Mouse (Mus musculus) left cerebral cortex, postnatal 36 days (tissue): ENCODE results near the gene Gm30191. TPM values are rescaled to one million over a fixed set of nuclear protein-coding genes. Genes with fewer than 3 reads are reported as not detected.
A peak's percentile ranks its signal among the peaks of the same experiment; 100 is the strongest.

Source experiments
- DNase-seq, 2 experiments: peaks; one replicate each; pipeline ENCODE4 v3.0.0; 2021 to 2022; ENCODE audit warnings: low spot score in 2 of 2, mixed read lengths in 1 of 2
- intact Hi-C: fragments of 180-260 bp; cut with DNase I; formaldehyde crosslinking; loops from one replicate; pipeline ENCODE4 v1.15.1; 2025
- total RNA-seq, 2 experiments: library from RNA; stranded (reverse); gene quantifications; 2 replicates each; pipeline ENCODE4 v1.2.3; 2021

Gene Gm30191
- total RNA-seq = not detected

DNA sequence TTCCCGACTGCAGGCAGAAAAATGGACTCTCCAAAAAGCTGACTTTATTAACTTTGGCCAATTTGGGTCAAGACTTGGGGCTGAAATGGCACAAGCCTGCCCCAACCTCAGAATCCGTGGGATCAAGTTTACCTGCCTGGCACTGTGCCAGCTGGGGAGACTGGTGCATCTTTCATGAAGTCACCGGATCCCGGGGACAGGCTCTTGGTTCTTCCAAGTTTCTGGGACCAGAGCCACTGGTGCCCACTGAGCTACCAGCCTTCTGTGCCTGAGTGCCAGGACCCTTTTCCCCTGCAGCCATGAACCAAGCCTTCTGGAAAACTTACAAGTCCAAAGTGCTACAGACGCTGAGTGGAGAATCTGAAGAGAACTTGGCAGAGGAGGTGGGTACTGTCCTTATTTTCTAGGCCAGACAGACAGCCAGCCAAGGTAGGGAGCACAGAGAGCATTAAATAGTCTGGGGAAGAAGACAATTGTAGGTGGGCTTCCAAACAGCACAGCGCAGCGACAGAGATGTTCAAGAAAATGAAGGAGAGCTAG, at the start of gene Gm30191:
Gene Gm30191, plus strand, starts transcription at position 217 of the 540 bp plus-strand sequence.
- intact Hi-C loops = loop anchor here (5.0 kb wide), 2 partner anchors 59 to 111 kb away; partner anchors contain the start of gene Cep85
- no peak for DNase-seq

DNA sequence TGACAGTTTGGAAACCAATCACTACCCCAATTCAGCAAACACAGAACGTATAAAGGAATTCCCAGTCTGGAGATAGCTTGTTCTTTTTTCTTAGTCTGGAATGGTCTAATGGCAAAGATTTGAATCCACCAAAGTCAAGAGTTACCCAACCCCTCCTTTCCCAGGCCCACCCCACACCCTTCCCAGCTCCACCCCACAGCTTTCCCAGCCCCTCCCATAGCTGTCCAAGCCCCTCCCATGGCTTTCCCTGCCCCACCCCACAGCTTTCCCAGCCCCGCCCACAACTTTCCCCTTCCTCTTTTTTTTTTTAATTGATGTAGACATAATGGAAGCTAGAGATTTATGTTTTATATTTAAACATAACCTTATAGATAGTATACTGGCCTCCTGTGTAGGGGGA, 47.4 kb upstream of the Gm30191 start:
- intact Hi-C loops = no loop called here
- no peak for DNase-seq

DNA sequence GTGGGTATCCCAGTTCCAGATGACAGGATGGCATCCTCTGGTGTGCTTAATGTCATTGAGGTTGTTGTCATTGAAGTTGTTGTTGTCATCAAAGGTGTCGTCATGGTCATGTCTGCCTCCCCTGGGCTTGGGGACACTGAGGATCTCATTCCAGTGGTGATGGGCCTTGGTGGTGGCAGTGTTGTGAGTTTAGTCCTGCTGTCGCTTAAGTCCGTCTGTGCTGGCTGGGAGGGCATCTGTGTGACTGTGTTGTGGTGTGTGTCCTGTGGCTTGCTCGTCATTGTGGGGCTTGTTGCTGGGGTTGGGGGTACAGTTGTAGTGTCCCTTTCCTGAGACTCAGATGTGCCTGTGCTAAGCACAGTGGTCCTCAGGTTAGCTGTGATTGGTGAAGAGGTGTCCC, 43.8 kb upstream of the Gm30191 start, which contains the start of gene Gm7534:
Gene Gm7534, minus strand, starts transcription at position 101 of the 400 bp plus-strand sequence.
- DNase-seq = no peak
- intact Hi-C loops = no loop called here

GRCm38 (mm10) chr4:134203340-134203896, 43.3 kb upstream of the Gm30191 start:
- intact Hi-C loops = no loop called here
- DNase-seq = no peak

DNA sequence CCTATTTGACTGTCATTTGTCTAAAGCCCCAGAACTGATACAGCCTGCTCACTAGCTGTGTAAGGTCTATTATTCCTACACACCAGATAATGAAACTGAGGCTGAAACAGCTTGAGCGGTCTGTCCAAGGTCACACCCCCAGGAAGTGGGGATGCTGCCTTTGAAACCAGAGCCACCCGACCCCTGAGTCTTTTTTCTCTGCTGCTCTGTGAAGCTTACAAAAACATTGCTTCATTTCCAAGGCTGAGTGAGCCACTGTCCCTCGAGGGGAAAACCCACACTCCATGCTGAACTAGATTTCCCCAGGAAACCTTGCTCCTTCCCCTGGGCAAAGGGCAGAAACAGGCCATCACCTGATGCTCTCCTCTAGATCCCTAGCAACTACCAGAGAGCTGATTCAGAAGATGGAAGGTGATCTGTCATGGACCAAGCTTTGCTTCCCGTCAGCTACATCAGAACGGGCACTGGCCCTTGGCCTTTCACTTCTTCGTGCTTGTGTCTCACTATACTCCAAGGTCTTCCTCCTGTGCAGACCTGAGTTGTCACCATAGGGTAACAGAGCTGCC, 40.2 kb upstream of the Gm30191 start:
- DNase-seq = no peak
- intact Hi-C loops = no loop called here

GRCm38 (mm10) chr4:134222793-134223600, 23.7 kb upstream of the Gm30191 start:
- intact Hi-C loops = no loop called here
- DNase-seq = no peak

GRCm38 (mm10) chr4:134227194-134227593, 19.5 kb upstream of the Gm30191 start, which contains the start of gene Catsper4:
Gene Catsper4 (minus strand): TSS chr4:134227383.
- intact Hi-C loops = loop anchor here (5.0 kb wide), 1 partner anchor 35 kb away; no protein-coding TSS in a partner anchor
- no peak for DNase-seq

DNA sequence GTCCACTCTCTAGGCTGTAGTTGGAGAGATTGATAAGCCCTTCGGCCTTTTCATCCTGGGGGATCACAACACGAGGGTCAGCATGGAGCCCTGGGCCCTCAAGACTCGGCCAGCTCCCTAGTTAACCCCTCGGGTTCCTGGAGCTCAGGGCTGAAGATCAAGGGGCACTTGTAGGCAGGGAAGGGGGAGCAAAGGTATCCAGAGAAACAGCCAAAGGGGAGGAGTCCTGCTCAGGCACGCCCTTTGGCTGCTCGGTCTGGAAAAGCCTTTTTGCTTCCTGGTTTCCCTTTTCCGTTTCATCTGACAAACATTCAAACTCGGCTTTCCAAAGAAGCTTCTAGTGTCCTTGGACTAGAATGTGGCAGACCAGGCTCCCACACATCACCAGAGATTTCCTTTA, 16.3 kb upstream of the Gm30191 start:
- intact Hi-C loops = no loop called here

GRCm38 (mm10) chr4:134234876-134235275, 11.9 kb upstream of the Gm30191 start:
- no peak for DNase-seq
- intact Hi-C loops = no loop called here

More for the DNA sequence above, 16.3 kb upstream of the Gm30191 start:
- no peak for DNase-seq

GRCm38 (mm10) chr4:134237582-134238278, 9.0 kb upstream of the Gm30191 start:
- intact Hi-C loops = no loop called here
- DNase-seq = no peak

DNA sequence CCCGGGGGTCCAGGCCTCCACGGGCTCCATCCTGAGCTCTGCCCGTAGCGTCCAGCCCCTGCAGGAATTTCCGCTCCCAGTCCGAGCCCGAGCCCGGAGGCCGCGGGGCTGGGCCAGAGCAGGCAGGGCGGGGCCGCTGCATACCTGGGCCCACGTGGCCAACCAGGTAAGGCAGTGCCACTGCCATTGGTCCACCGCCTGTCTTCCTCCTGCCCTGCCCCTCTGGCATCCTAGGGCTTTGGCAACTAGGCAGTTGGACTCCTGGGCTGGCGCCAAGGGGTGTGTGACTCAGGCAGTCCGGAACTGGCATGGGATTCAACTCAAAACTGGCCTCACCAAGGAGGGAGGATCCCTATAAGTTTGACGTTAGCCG, 8.5 kb upstream of the Gm30191 start, which contains the start of gene Cnksr1:
Gene Cnksr1, minus strand, starts transcription at position 121 of the 373 bp plus-strand sequence.
- DNase-seq = no peak
- intact Hi-C loops = no loop called here

DNA sequence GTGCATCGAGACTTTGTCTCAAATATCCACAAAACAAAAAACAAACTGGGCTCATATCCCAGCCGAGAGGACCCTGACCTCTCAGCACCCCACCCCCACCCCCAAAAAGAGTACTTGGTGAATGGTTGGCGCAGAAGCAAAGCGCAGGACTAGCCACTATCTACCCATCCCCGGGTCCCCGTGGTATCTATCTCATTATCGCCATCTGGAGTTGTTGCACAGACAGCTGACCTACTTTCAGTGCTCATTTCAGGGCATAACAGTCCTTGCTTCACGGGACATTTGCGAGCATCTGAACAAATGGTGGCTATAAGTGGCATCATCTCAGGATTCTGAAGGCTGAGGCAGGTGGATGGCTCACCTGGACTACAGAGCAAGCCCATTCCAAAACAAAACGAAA, 8.0 kb upstream of the Gm30191 start:
- DNase-seq = no peak
- intact Hi-C loops = no loop called here

DNA sequence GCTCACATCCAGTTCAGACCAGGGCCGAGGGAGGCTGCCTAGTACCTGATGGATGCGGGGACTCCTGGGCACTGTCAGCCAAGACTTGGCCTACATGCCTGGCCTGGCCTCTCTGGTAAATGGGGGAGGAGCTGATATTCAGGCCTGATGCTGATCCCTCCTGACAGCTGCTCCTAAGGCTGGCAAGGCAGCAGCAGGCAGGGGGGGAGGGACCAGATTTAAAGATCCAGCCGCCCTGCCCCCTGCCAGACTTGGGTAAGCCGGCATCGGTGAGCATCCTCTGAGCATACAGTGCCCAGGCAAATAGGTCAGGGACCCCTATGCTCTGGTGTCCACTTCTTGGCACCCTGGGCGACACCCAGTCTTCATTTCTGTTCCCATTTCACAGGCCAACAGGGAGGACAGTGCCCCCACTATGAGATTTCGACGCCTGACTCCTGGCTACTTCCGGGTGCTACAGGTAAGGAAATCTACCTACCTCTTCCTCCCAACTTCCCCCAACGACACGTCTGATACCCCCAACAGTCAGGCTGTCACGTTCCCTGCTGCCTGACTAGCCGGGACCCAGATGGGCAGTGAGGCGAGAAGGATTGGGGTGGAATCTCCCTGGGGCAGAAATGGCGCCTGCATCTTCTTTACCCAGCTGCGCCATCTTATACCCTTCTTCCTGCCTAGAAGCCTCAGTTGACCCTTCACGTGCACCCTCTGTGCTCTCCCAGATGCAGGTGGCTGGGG, 3.1 kb upstream of the Gm30191 start, which contains the start of gene E130218I03Rik:
Gene E130218I03Rik, plus strand, starts transcription at position 147 of the 735 bp plus-strand sequence.
- intact Hi-C loops = no loop called here
- DNase-seq = no peak

DNA sequence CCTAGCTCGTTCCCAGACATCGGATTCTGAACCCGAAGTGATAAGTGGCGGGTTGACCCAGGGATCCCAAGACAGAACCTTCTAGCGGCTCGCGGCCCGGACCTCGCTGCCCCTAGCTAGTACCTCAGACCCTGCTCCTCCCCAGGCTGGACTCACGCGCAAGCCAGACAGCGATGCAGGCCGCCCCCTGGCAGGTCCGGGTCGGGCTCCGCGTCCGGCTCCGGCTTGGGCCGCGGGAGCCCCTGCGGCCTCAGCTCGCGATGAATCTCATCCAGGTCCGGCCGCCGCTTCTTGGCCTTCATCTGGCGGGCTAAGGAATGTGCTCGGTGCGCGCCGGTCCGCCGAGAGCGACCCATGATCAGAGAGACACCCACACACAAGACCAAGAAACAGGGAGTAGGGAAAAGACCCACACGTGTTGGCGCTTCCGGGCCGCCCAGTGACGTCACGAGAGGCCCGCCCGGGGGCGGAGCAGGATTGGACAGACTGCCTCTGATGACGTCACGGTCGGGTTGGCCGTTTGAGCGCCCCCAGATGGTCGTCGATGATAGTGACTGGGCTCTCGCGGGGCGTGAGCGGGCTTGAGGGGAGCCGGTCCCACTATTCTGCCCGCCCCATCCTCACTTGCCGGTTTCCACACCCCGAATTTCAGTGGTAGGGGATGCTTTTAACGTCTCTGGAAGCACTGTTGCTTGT, 1.4 kb upstream of the Gm30191 start, which contains the start of gene Zfp593:
Gene Zfp593, minus strand, starts transcription at position 445 of the 696 bp plus-strand sequence.
- intact Hi-C loops = loop anchor here (5.0 kb wide), 2 partner anchors 58 to 112 kb away; partner anchors contain the start of gene Cep85
- DNase-seq = peak; percentile 94

DNA sequence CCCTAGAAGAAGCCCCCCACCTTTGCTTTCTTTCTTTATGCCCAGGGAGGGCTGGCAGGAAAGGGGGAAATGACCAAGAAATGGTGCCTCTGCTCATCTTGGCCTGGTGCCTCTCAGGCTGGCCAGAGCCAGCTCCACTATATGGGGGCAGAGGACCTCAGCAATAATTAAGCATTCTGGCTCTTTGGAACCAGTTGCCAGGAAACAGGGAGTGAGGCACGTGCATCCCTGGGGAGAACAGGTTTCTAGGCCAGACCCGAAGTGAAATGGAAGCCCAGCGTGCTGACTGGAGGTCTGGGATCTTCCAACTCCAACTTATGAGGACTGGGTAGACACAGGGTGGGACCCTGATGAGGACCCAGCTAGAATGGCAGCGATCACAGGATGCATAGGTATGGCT, 479 bp upstream of the Gm30191 start:
- DNase-seq = no peak
- intact Hi-C loops = loop anchor here (5.0 kb wide), 2 partner anchors 59 to 111 kb away; partner anchors contain the start of gene Cep85

DNA sequence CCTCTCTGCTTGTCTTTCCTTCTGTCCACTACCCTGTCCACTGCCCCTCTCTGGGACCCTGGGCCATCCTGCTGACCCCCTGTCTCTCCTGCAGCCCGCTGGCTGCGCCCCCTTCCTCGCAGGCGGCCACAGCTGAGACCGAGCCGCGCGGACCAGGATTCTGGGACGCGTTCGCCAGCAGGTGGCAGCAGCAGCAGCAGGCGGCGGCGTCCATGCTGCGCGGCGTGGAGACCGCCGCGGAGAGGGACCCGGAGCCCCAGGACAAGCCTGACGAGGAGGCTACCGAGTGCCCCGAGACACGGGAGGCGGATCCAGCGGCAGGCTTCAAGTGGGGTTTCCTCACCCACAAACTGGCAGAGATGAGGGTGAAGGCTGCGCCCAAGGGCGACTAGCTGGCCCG, 2.9 kb downstream of the Gm30191 start:
- intact Hi-C loops = loop anchor here (2.0 to 5.0 kb wide), 4 partner anchors 43 to 123 kb away; partner anchors contain the start of gene Cep85
- peak; percentile 60 to 70 for DNase-seq

- DNase-seq = no peak
- intact Hi-C loops = loop anchor here (2.0 to 5.0 kb wide), 2 partner anchors 42 to 122 kb away; no protein-coding TSS in a partner anchor
Measured at GRCm38 (mm10) chr4:134250116-134250929, 3.6 kb downstream of the Gm30191 start.
